Mouse (Mus musculus) midbrain, embryonic 14.5 days (tissue): ENCODE measurements around the gene Lrrtm4. TPM values are rescaled to one million over a fixed set of nuclear protein-coding genes. Genes with fewer than 3 reads are reported as not detected.
A peak's percentile ranks its signal among the peaks of the same experiment; 100 is the strongest.

Source experiments
- ATAC-seq: fragments of 200-750 bp; cut with Nextera tagmentation; 2 replicates; pipeline ENCODE4 v1.8.0; 2017; ENCODE audit warnings: moderate number of reproducible peaks, moderate library complexity; ENCODE audit not compliant: low FRiP score, low TSS enrichment
- DNase-seq: peaks from one replicate; pipeline ENCODE4 v3.0.0-alpha.2; 2015
- H3K27ac ChIP-seq: fragments of 300-500 bp; sonication (generic); replicated peaks from 2 replicates; pipeline ENCODE4 v1.5.1; 2014; ENCODE audit warnings: mild to moderate bottlenecking, low read depth, low read length, moderate library complexity
- H3K27me3 ChIP-seq: fragments of 300-500 bp; sonication (generic); 2 replicates; pipeline ENCODE4 v1.6.1; 2014; ENCODE audit warnings: low read length, control low read depth, mixed read lengths; ENCODE audit not compliant: control insufficient read depth, insufficient read depth
- H3K36me3 ChIP-seq: fragments of 300-500 bp; sonication (generic); 2 replicates; pipeline ENCODE4 v1.6.1; 2014; ENCODE audit warnings: low read length, control low read depth; ENCODE audit not compliant: control insufficient read depth, insufficient read depth
- H3K4me1 ChIP-seq: fragments of 300-500 bp; sonication (generic); 2 replicates; pipeline ENCODE4 v1.6.1; 2014; ENCODE audit warnings: mild to moderate bottlenecking, antibody characterized with exemption, low read length, control low read depth; ENCODE audit not compliant: control insufficient read depth, insufficient read depth
- H3K4me2 ChIP-seq: fragments of 300-500 bp; sonication (generic); 2 replicates; pipeline ENCODE4 v1.6.1; 2014; ENCODE audit warnings: mild to moderate bottlenecking, low read length, moderate library complexity
- H3K4me3 ChIP-seq: fragments of 300-500 bp; sonication (generic); replicated peaks from 2 replicates; pipeline ENCODE4 v1.5.1; 2014; ENCODE audit warnings: low read depth, low read length
- H3K9ac ChIP-seq: fragments of 300-500 bp; sonication (generic); replicated peaks from 2 replicates; pipeline ENCODE4 v1.6.1; 2014; ENCODE audit warnings: mild to moderate bottlenecking, low read length, moderate library complexity
- H3K9me3 ChIP-seq: fragments of 300-500 bp; sonication (generic); 2 replicates; pipeline ENCODE4 v1.6.1; 2016; ENCODE audit warnings: low read length, control low read depth, mixed read lengths; ENCODE audit not compliant: control insufficient read depth
- WGBS: fragments of 180-500 bp; shearing (Covaris S2); extraction: QIAGEN DNeasy Blood & Tissue Kit; methylation state at CpG from one replicate; pipeline ENCODE4 v1.1.7; 2014; 5-methylcytosine and 5-hydroxymethylcytosine counted together
- polyA plus RNA-seq: library from polyadenylated mRNA; unstranded; fragments of >200 nt; fragmentation: Nextera tagmentation; extraction: Ambion mirVana; gene quantifications from 2 replicates; pipeline ENCODE4 v1.2.1, GENCODE M21; 2014

The Lrrtm4 gene
- polyA plus RNA-seq, 1 experiment from 2014 or later = 16.5 TPM

GRCm38 (mm10) chr6:80662729-80663128 is 644.1 kb downstream of the Lrrtm4 start:
- no peak for DNase-seq
- WGBS = 88% methylated on average over 5 of the region's 5 CpGs
- no peak overlapping the region for H3K4me2 ChIP-seq
- H3K9ac ChIP-seq = no peak overlapping the region
- no peak overlapping the region for H3K27ac ChIP-seq
- H3K4me1 ChIP-seq = no peaks in the 10 kb centered on the region
- no peaks in the 10 kb centered on the region for H3K36me3 ChIP-seq
- no peak overlapping the region for H3K4me3 ChIP-seq
- no peaks in the 10 kb centered on the region for H3K9me3 ChIP-seq
- no peaks in the 10 kb centered on the region for H3K27me3 ChIP-seq
- no peak for ATAC-seq

GRCm38 (mm10) chr6:80664039-80664438 is 645.4 kb downstream of the Lrrtm4 start:
- 69% methylated on average over 4 of the region's 4 CpGs for WGBS
- H3K9me3 ChIP-seq = no peaks in the 10 kb centered on the region

GRCm38 (mm10) chr6:80704183-80704582 is 685.5 kb downstream of the Lrrtm4 start:
- H3K4me2 ChIP-seq = no peak overlapping the region
- no peaks in the 10 kb centered on the region for H3K27me3 ChIP-seq
- H3K4me3 ChIP-seq = no peak overlapping the region
- DNase-seq (no peak), ATAC-seq (no peak)
- WGBS = 63% methylated on average over 2 of the region's 2 CpGs
- no peaks in the 10 kb centered on the region for H3K9me3 ChIP-seq
- no peak overlapping the region for H3K27ac ChIP-seq
- H3K36me3 ChIP-seq = no peaks in the 10 kb centered on the region
- H3K4me1 ChIP-seq = no peaks in the 10 kb centered on the region
- no peak overlapping the region for H3K9ac ChIP-seq

More at GRCm38 (mm10) chr6:80664039-80664438, 645.4 kb downstream of the Lrrtm4 start:
- H3K27ac ChIP-seq = no peak overlapping the region
- no peak overlapping the region for H3K4me3 ChIP-seq
- no peak overlapping the region for H3K4me2 ChIP-seq
- H3K36me3 ChIP-seq = no peaks in the 10 kb centered on the region
- ATAC-seq (no peak), DNase-seq (no peak)
- no peaks in the 10 kb centered on the region for H3K27me3 ChIP-seq
- H3K4me1 ChIP-seq = no peaks in the 10 kb centered on the region
- H3K9ac ChIP-seq = no peak overlapping the region

- Histone ChIP-seq H3K4me2 (no peak overlapping the region), H3K36me3 (no peaks in the 10 kb centered on the region), H3K4me1 (no peaks in the 10 kb centered on the region), H3K4me3 (no peak overlapping the region), H3K27ac (no peak overlapping the region), H3K9ac (no peak overlapping the region), H3K27me3 (no peaks in the 10 kb centered on the region), H3K9me3 (no peaks in the 10 kb centered on the region)
- no peak for DNase-seq
- no peak for ATAC-seq
- WGBS = 68% methylated on average over 5 of the region's 5 CpGs
Measured at GRCm38 (mm10) chr6:80720468-80720867, 701.8 kb downstream of the Lrrtm4 start.

- WGBS = 73% methylated on average over 3 of the region's 3 CpGs
- no peaks in the 10 kb centered on the region for H3K36me3 ChIP-seq
- no peak for ATAC-seq
- DNase-seq = no peak
- H3K9me3 ChIP-seq = no peaks in the 10 kb centered on the region
- H3K27me3 ChIP-seq = no peaks in the 10 kb centered on the region
- H3K4me2 ChIP-seq = no peak overlapping the region
- H3K4me1 ChIP-seq = no peaks in the 10 kb centered on the region
- H3K4me3 ChIP-seq = no peak overlapping the region
- no peak overlapping the region for H3K27ac ChIP-seq
- H3K9ac ChIP-seq = no peak overlapping the region
Measured at GRCm38 (mm10) chr6:80733416-80733815, 714.7 kb downstream of the Lrrtm4 start.

GRCm38 (mm10) chr6:80750769-80751168 is 732.1 kb downstream of the Lrrtm4 start:
- ATAC-seq = no peak

GRCm38 (mm10) chr6:80760641-80761204 is 742.0 kb downstream of the Lrrtm4 start:
- DNase-seq (no peak), ATAC-seq (no peak)
- Histone ChIP-seq H3K27me3 (no peaks in the 10 kb centered on the region), H3K4me1 (no peaks in the 10 kb centered on the region), H3K36me3 (no peaks in the 10 kb centered on the region), H3K4me2 (no peak overlapping the region), H3K4me3 (no peak overlapping the region), H3K9me3 (no peaks in the 10 kb centered on the region), H3K9ac (no peak overlapping the region), H3K27ac (no peak overlapping the region)
- 84% methylated on average over 5 of the region's 5 CpGs for WGBS

More at GRCm38 (mm10) chr6:80750769-80751168, 732.1 kb downstream of the Lrrtm4 start:
- 83% methylated on average over 2 of the region's 2 CpGs for WGBS
- Histone ChIP-seq H3K9me3 (no peaks in the 10 kb centered on the region), H3K9ac (no peak overlapping the region), H3K27ac (no peak overlapping the region), H3K27me3 (no peaks in the 10 kb centered on the region), H3K36me3 (no peaks in the 10 kb centered on the region), H3K4me1 (no peaks in the 10 kb centered on the region), H3K4me3 (no peak overlapping the region), H3K4me2 (no peak overlapping the region)
- DNase-seq = no peak

GRCm38 (mm10) chr6:80786282-80786681 is 767.6 kb downstream of the Lrrtm4 start:
- no peak overlapping the region for H3K9ac ChIP-seq
- DNase-seq (peak; percentile 49), ATAC-seq (no peak)
- H3K4me2 ChIP-seq = no peak overlapping the region
- no peaks in the 10 kb centered on the region for H3K27me3 ChIP-seq
- H3K36me3 ChIP-seq = no peaks in the 10 kb centered on the region
- H3K27ac ChIP-seq = no peak overlapping the region
- H3K9me3 ChIP-seq = no peaks in the 10 kb centered on the region
- H3K4me3 ChIP-seq = no peak overlapping the region
- no peaks in the 10 kb centered on the region for H3K4me1 ChIP-seq

GRCm38 (mm10) chr6:80823753-80824152 is 805.1 kb downstream of the Lrrtm4 start:
- Histone ChIP-seq H3K27me3 (no peaks in the 10 kb centered on the region), H3K27ac (no peak overlapping the region), H3K4me3 (no peak overlapping the region), H3K36me3 (no peaks in the 10 kb centered on the region), H3K4me1 (no peaks in the 10 kb centered on the region), H3K9ac (no peak overlapping the region), H3K4me2 (no peak overlapping the region), H3K9me3 (no peaks in the 10 kb centered on the region)
- DNase-seq (no peak), ATAC-seq (no peak)
- 87% methylated on average over 5 of the region's 5 CpGs for WGBS
